Comparison of ENCODE assay signal across 19 mouse cellular contexts in the genomic region with DNA sequence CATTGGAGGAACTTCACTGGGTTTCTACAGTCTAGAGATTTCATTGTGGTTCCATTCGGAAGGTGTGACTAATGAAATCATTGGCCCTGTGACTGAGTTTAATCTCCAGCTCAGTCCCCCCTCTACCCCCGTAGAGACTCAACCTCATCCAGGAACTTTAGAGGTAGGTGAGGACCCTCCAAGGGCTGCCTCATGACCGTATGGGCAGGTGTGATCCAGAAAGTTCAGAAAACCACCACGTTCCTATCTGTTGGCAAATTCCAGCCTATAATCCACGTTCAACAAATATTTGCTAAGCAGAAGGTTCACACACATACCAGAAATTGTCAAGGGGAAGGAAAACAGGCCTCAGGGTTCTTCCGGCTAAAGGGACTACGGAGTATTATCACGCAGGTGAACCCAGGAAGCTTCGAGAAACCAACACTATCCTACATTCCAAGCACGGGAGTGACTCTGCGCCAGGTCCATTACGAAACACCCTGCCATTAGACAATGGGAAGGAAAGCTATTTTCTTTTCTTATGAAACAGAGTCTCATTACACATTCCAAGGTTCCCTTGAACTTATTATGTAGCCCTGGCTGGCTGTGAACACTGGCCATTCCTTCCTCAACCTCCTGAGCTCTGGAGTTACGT. TPM values are rescaled to one million over a fixed set of nuclear protein-coding genes. Genes with fewer than 3 reads are reported as not detected.
DNase-seq lines count a peak whose midpoint lies in the region; TF ChIP-seq lines count a peak whose summit lies in the region.
"Had no signal": no experiment of that assay in that cellular context is flagged by ENCODE, and none has a peak within 500 bp of the region (broad histone marks: within the 10 kb centered on the region; RNA-seq: fewer than 3 reads in every experiment).

No protein-coding gene starts in this region.

- no peak for TF ChIP-seq POLR2A in lung, adult 2 months (IDR thresholded peaks at IDR 0.05; ENCODE audit: borderline replicate concordance, extremely low read depth, low read depth, low read length)

- intact Hi-C loops in gastrocnemius, adult 2 months (cut with DNase I), result no loop called here

- TF ChIP-seq CTCF in gastrocnemius, adult 2 months (IDR thresholded peaks at IDR 0.05), result no peak
- no peak for TF ChIP-seq CTCF in lung, adult 2 months (IDR thresholded peaks at IDR 0.05; ENCODE audit: insufficient read depth, low read length)

- WGBS in lung, adult 2 months, result 62% methylated on average over 13 of the region's 13 CpGs

- H3K4me1 ChIP-seq in lung, adult 2 months (ENCODE audit: control insufficient read depth, insufficient read depth, low read length), result peaks cover 7% of the 10 kb centered on the region

- H3K4me3 ChIP-seq in gastrocnemius, adult 2 months, result no peak overlapping the region
- no peak overlapping the region for H3K4me3 ChIP-seq in lung, adult 2 months (replicated peaks; ENCODE audit: extremely low read depth, low read depth, low read length)
- H3K4me3 ChIP-seq: heart, embryonic 13.5 days; layer of hippocampus, adult 2 months; limb, embryonic 15.5 days had no signal

- DNase-seq in gastrocnemius, adult 2 months, result no peak
- DNase-seq in gastrocnemius, postnatal 4 days (ENCODE audit: low spot score in 2 of 2), result no peak
- DNase-seq in lung, adult 2 months, result peak; percentile 50
- peak; percentile 83 for DNase-seq in lung, postnatal 25 days (ENCODE audit: low spot score)
- DNase-seq in neural tube, embryonic 10.5 days (ENCODE audit: extremely low spot score, low spot score), result no peak
- no peak for DNase-seq in kidney, postnatal 36 days
- DNase-seq in cerebellum, postnatal 36 days, result no peak
- DNase-seq: adrenal gland, adult 2 months; cerebellum, adult 8-10 months; embryo, embryonic 11 days; kidney, adult 11 months; right cerebral cortex, postnatal 25 days; thymus, postnatal 14 days had no signal

- H3K27ac ChIP-seq in gastrocnemius, adult 2 months, result peak overlapping the region; percentile 83
- H3K27ac ChIP-seq: heart, embryonic 13.5 days; hindbrain, embryonic 14.5 days; kidney, postnatal 0 days; layer of hippocampus, adult 2 months; limb, embryonic 15.5 days had no signal

RNA-seq across cellular contexts. Expression of gene 1810010H24Rik, which starts 3.3 kb away (rescaled TPM):
- total RNA-seq in gastrocnemius, adult 2 months (2021), result 1 to 10 TPM in 1 of 2 experiments, under 1 TPM in 1; 0.86 to 1.3 TPM
- total RNA-seq in gastrocnemius, postnatal 4 days (2021), result 1 to 10 TPM; 3.2 to 4.5 TPM
- 39.7 and 53.1 TPM in 2 replicates for polyA plus RNA-seq in lung, adult 2 months (2012; rRNA removed)
- total RNA-seq: granulocyte monocyte progenitor cell, adult 5-6 weeks had no signal

RNA-seq across cellular contexts. Expression of gene Kpna2, which starts 22.8 kb away (rescaled TPM):
- 10 to 100 TPM; 13.2 to 16.2 TPM for total RNA-seq in gastrocnemius, adult 2 months (2021)
- total RNA-seq in gastrocnemius, postnatal 4 days (2021), result 10 to 100 TPM; 42.4 to 47.1 TPM
- polyA plus RNA-seq in lung, adult 2 months (2012; rRNA removed), result 3.0 and 13.6 TPM in 2 replicates

Comparison
In these comparisons a context has a peak if more than half of its experiments do, and no peak if none do; other contexts are left out.
1. DNase-seq: peak in lung, adult 2 months (single experiment) and lung, postnatal 25 days (single experiment); none in gastrocnemius, adult 2 months (single experiment), gastrocnemius, postnatal 4 days (0 of 2), neural tube, embryonic 10.5 days (single experiment), kidney, postnatal 36 days (0 of 2) and cerebellum, postnatal 36 days (0 of 2).